Mouse (Mus musculus): Measurements from ENCODE around the gene Rps15. TPM values are rescaled to one million over a fixed set of nuclear protein-coding genes. Genes with fewer than 3 reads are reported as not detected.
A peak's percentile ranks its signal among the peaks of the same experiment; 100 is the strongest.

Rps15 gene
- polyA plus RNA-seq, 1 experiment from 2014 or later = 536 TPM

- no peak overlapping the region for H3K4me3 ChIP-seq (ENCODE audit: low read length)
- no peaks in the 10 kb centered on the region for H3K9me3 ChIP-seq (replicated peaks; ENCODE audit: control insufficient read depth, low read length)
- 51% methylated on average over 5 of the region's 5 CpGs for WGBS
- peaks cover 3% of the 10 kb centered on the region; the same call in 1 of the 2 replicates for H3K4me1 ChIP-seq (ENCODE audit: control insufficient read depth, insufficient read depth, low read length)
- no peak overlapping the region for H3K9ac ChIP-seq (ENCODE audit: low read length)
- no peak for ATAC-seq (replicated peaks; ENCODE audit: extremely low read depth, insufficient read depth, low FRiP score)
- no peaks in the 10 kb centered on the region for H3K36me3 ChIP-seq (ENCODE audit: control insufficient read depth, insufficient read depth)
- H3K27ac ChIP-seq (ENCODE audit: low read length) = no peak overlapping the region; the same call in 1 of the 2 replicates
- H3K27me3 ChIP-seq (ENCODE audit: control insufficient read depth, insufficient read depth, low read length) = peaks cover 86% of the 10 kb centered on the region
- no peak overlapping the region; the same call in 1 of the 2 replicates for H3K4me2 ChIP-seq (ENCODE audit: low read depth, low read length)
These were observed 9.8 kb downstream of the Rps15 start for GRCm38 (mm10) chr10:80302082-80302355.

- H3K4me2 ChIP-seq (ENCODE audit: low read depth, low read length) = peak overlapping the region; percentile 4; the same call in 1 of the 2 replicates
- H3K36me3 ChIP-seq (ENCODE audit: control insufficient read depth, insufficient read depth) = no peaks in the 10 kb centered on the region
- no peak overlapping the region; the same call in 1 of the 2 replicates for H3K27ac ChIP-seq (ENCODE audit: low read length)
- peaks cover 3% of the 10 kb centered on the region; the same call in 1 of the 2 replicates for H3K4me1 ChIP-seq (ENCODE audit: control insufficient read depth, insufficient read depth, low read length)
- no peak overlapping the region for H3K9ac ChIP-seq (ENCODE audit: low read length)
- 9% methylated on average over 9 of the region's 9 CpGs for WGBS
- H3K4me3 ChIP-seq (ENCODE audit: low read length) = no peak overlapping the region
- H3K27me3 ChIP-seq (ENCODE audit: control insufficient read depth, insufficient read depth, low read length) = peaks cover 86% of the 10 kb centered on the region
- ATAC-seq (replicated peaks; ENCODE audit: extremely low read depth, insufficient read depth, low FRiP score) = peak; percentile 57
- no peaks in the 10 kb centered on the region for H3K9me3 ChIP-seq (replicated peaks; ENCODE audit: control insufficient read depth, low read length)
These were observed 10.2 kb downstream of the Rps15 start for GRCm38 (mm10) chr10:80302471-80302881.

- ATAC-seq (replicated peaks; ENCODE audit: extremely low read depth, insufficient read depth, low FRiP score) = no peak
- Histone ChIP-seq H3K27ac (ENCODE audit: low read length) (no peak overlapping the region), H3K27me3 (ENCODE audit: control insufficient read depth, insufficient read depth, low read length) (peaks cover 77% of the 10 kb centered on the region), H3K9me3 (replicated peaks; ENCODE audit: control insufficient read depth, low read length) (no peaks in the 10 kb centered on the region), H3K4me2 (ENCODE audit: low read depth, low read length) (no peak overlapping the region; the same call in 1 of the 2 replicates), H3K4me3 (ENCODE audit: low read length) (no peak overlapping the region), H3K9ac (ENCODE audit: low read length) (no peak overlapping the region), H3K36me3 (ENCODE audit: control insufficient read depth, insufficient read depth) (no peaks in the 10 kb centered on the region), H3K4me1 (ENCODE audit: control insufficient read depth, insufficient read depth, low read length) (peaks cover 3% of the 10 kb centered on the region; the same call in 1 of the 2 replicates)
- WGBS = 21% methylated on average over 12 of the region's 12 CpGs
These were observed 12.2 kb downstream of the Rps15 start for GRCm38 (mm10) chr10:80304458-80304857.

GRCm38 (mm10) chr10:80304862-80305261 is 12.6 kb downstream of the Rps15 start:
- H3K27me3 ChIP-seq (ENCODE audit: control insufficient read depth, insufficient read depth, low read length) = peaks cover 74% of the 10 kb centered on the region
- H3K36me3 ChIP-seq (ENCODE audit: control insufficient read depth, insufficient read depth) = no peaks in the 10 kb centered on the region
- 10% methylated on average over 25 of the region's 25 CpGs for WGBS
- no peak overlapping the region for H3K27ac ChIP-seq (ENCODE audit: low read length)
- H3K4me2 ChIP-seq (ENCODE audit: low read depth, low read length) = peak overlapping the region; percentile 15; the same call in 1 of the 2 replicates
- ATAC-seq (replicated peaks; ENCODE audit: extremely low read depth, insufficient read depth, low FRiP score) = no peak
- no peaks in the 10 kb centered on the region for H3K9me3 ChIP-seq (replicated peaks; ENCODE audit: control insufficient read depth, low read length)
- no peak overlapping the region for H3K4me3 ChIP-seq (ENCODE audit: low read length)
- peaks cover 3% of the 10 kb centered on the region; the same call in 1 of the 2 replicates for H3K4me1 ChIP-seq (ENCODE audit: control insufficient read depth, insufficient read depth, low read length)
- no peak overlapping the region for H3K9ac ChIP-seq (ENCODE audit: low read length)

GRCm38 (mm10) chr10:80311560-80311959 is 19.3 kb downstream of the Rps15 start:
- peaks cover 25% of the 10 kb centered on the region for H3K4me1 ChIP-seq (ENCODE audit: control insufficient read depth, insufficient read depth, low read length)
- no peak overlapping the region for H3K9ac ChIP-seq (ENCODE audit: low read length)
- H3K27me3 ChIP-seq (ENCODE audit: control insufficient read depth, insufficient read depth, low read length) = peaks cover 84% of the 10 kb centered on the region
- no peak for ATAC-seq (replicated peaks; ENCODE audit: extremely low read depth, insufficient read depth, low FRiP score)
- no peak overlapping the region for H3K4me2 ChIP-seq (ENCODE audit: low read depth, low read length)
- no peak overlapping the region for H3K27ac ChIP-seq (ENCODE audit: low read length)
- H3K4me3 ChIP-seq (ENCODE audit: low read length) = no peak overlapping the region
- WGBS = 72% methylated on average over 16 of the region's 16 CpGs
- H3K36me3 ChIP-seq (ENCODE audit: control insufficient read depth, insufficient read depth) = no peaks in the 10 kb centered on the region
- no peaks in the 10 kb centered on the region for H3K9me3 ChIP-seq (replicated peaks; ENCODE audit: control insufficient read depth, low read length)

DNA sequence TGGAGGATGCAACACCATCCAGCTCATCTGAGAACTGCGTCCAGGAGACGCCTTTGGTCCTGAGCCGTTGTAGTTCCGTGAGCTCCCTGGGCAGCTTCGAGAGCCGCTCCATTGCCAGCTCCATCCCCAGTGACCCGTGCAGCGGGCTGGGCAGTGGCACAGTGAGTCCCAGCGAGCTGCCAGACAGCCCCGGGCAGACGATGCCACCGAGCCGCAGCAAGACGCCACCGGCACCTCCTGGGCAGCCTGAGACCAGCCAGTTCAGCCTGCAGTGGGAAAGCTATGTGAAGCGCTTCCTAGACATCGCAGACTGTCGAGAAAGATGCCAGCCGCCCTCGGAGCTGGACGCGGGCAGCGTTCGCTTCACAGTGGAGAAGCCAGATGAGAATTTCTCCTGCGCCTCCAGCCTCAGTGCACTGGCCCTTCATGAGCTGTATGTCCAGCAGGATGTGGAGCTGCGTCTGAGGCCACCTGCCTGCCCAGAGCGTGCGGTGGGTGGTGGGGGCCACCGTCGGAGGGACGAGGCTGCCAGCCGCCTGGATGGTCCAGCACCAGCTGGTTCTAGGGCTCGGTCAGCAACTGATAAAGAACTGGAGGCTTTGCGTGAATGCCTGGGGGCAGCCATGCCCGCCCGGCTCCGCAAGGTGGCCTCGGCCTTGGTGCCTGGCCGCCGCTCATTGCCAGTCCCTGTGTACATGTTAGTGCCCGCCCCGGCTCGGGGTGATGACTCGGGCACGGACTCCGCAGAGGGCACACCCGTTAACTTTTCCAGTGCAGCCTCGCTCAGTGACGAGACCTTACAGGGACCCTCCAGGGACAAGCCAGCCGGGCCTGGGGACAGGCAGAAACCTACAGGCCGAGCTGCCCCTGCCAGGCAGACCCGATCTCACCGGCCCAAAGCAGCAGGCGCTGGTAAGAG is 20.6 kb downstream of the Rps15 start:
- WGBS = 56% methylated on average over 54 of the region's 54 CpGs
- H3K4me3 ChIP-seq (ENCODE audit: low read length) = no peak overlapping the region
- H3K4me2 ChIP-seq (ENCODE audit: low read depth, low read length) = no peak overlapping the region
- no peaks in the 10 kb centered on the region for H3K36me3 ChIP-seq (ENCODE audit: control insufficient read depth, insufficient read depth)
- peaks cover 33% of the 10 kb centered on the region for H3K4me1 ChIP-seq (ENCODE audit: control insufficient read depth, insufficient read depth, low read length)
- H3K27me3 ChIP-seq (ENCODE audit: control insufficient read depth, insufficient read depth, low read length) = peaks cover 79% of the 10 kb centered on the region
- no peaks in the 10 kb centered on the region for H3K9me3 ChIP-seq (replicated peaks; ENCODE audit: control insufficient read depth, low read length)
- no peak overlapping the region for H3K9ac ChIP-seq (ENCODE audit: low read length)
- H3K27ac ChIP-seq (ENCODE audit: low read length) = no peak overlapping the region
- no peak for ATAC-seq (replicated peaks; ENCODE audit: extremely low read depth, insufficient read depth, low FRiP score)

- no peaks in the 10 kb centered on the region for H3K36me3 ChIP-seq (ENCODE audit: control insufficient read depth, insufficient read depth)
- H3K4me3 ChIP-seq (ENCODE audit: low read length) = 0 out of 2 replicates have a peak overlapping the region, but pooled peaks have one; percentile 2
- H3K9me3 ChIP-seq (replicated peaks; ENCODE audit: control insufficient read depth, low read length) = no peaks in the 10 kb centered on the region
- no peak; the same call in 1 of the 2 replicates for ATAC-seq (replicated peaks; ENCODE audit: extremely low read depth, insufficient read depth, low FRiP score)
- H3K9ac ChIP-seq (ENCODE audit: low read length) = peak overlapping the region; percentile 43
- peaks cover 33% of the 10 kb centered on the region for H3K4me1 ChIP-seq (ENCODE audit: control insufficient read depth, insufficient read depth, low read length)
- H3K27me3 ChIP-seq (ENCODE audit: control insufficient read depth, insufficient read depth, low read length) = peaks cover 78% of the 10 kb centered on the region
- 20% methylated on average over 20 of the region's 20 CpGs for WGBS
- H3K27ac ChIP-seq (ENCODE audit: low read length) = no peak overlapping the region
- H3K4me2 ChIP-seq (ENCODE audit: low read depth, low read length) = 0 out of 2 replicates have a peak overlapping the region, but pooled peaks have one; percentile 15
These were observed 21.5 kb downstream of the Rps15 start for GRCm38 (mm10) chr10:80313627-80314201.

DNA sequence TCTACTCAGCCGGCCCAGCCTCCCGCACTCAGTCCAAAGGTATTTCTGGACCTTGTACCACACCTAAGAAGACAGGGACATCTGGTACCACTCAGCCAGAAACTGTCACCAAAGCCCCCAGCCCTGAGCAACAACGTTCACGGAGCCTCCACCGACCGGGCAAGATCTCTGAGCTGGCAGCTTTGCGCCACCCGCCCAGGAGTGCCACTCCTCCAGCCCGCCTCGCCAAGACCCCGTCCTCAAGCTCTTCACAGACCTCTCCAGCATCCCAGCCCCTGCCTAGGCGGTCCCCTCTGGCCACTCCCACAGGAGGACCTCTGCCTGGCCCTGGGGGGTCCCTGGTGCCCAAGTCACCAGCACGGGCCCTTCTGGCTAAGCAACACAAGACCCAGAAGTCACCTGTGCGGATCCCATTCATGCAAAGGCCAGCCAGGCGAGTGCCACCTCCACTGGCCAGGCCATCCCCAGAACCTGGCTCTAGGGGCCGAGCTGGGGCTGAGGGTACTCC is 22.3 kb downstream of the Rps15 start:
- H3K9ac ChIP-seq (ENCODE audit: low read length) = peak overlapping the region; percentile 24
- no peak for ATAC-seq (replicated peaks; ENCODE audit: extremely low read depth, insufficient read depth, low FRiP score)

GRCm38 (mm10) chr10:80315315-80315714 is 23.1 kb downstream of the Rps15 start:
- no peaks in the 10 kb centered on the region for H3K9me3 ChIP-seq (replicated peaks; ENCODE audit: control insufficient read depth, low read length)
- H3K4me1 ChIP-seq (ENCODE audit: control insufficient read depth, insufficient read depth, low read length) = peaks cover 41% of the 10 kb centered on the region
- H3K4me2 ChIP-seq (ENCODE audit: low read depth, low read length) = no peak overlapping the region
- no peak overlapping the region for H3K27ac ChIP-seq (ENCODE audit: low read length)
- WGBS = 41% methylated on average over 27 of the region's 27 CpGs
- no peaks in the 10 kb centered on the region for H3K36me3 ChIP-seq (ENCODE audit: control insufficient read depth, insufficient read depth)
- no peak for ATAC-seq (replicated peaks; ENCODE audit: extremely low read depth, insufficient read depth, low FRiP score)
- H3K9ac ChIP-seq (ENCODE audit: low read length) = no peak overlapping the region; the same call in 1 of the 2 replicates
- no peak overlapping the region for H3K4me3 ChIP-seq (ENCODE audit: low read length)
- H3K27me3 ChIP-seq (ENCODE audit: control insufficient read depth, insufficient read depth, low read length) = peaks cover 67% of the 10 kb centered on the region

More for the DNA sequence above, 22.3 kb downstream of the Rps15 start:
- H3K9me3 ChIP-seq (replicated peaks; ENCODE audit: control insufficient read depth, low read length) = no peaks in the 10 kb centered on the region
- no peak overlapping the region for H3K4me3 ChIP-seq (ENCODE audit: low read length)
- peaks cover 71% of the 10 kb centered on the region for H3K27me3 ChIP-seq (ENCODE audit: control insufficient read depth, insufficient read depth, low read length)
- H3K4me1 ChIP-seq (ENCODE audit: control insufficient read depth, insufficient read depth, low read length) = peaks cover 39% of the 10 kb centered on the region
- WGBS = 45% methylated on average over 16 of the region's 16 CpGs
- H3K4me2 ChIP-seq (ENCODE audit: low read depth, low read length) = no peak overlapping the region
- H3K36me3 ChIP-seq (ENCODE audit: control insufficient read depth, insufficient read depth) = no peaks in the 10 kb centered on the region
- H3K27ac ChIP-seq (ENCODE audit: low read length) = no peak overlapping the region

All from heart, embryonic 16.5 days (tissue).